Mouse (Mus musculus) embryonic facial prominence, embryonic 11.5 days (tissue): ENCODE measurements around the gene Tcam1. TPM values are rescaled to one million over a fixed set of nuclear protein-coding genes. Genes with fewer than 3 reads are reported as not detected.

ENCODE experiments used
- ATAC-seq: fragments of 200-750 bp; cut with Nextera tagmentation; replicated peaks from 2 replicates; pipeline ENCODE4 v1.8.0; 2017; ENCODE audit warnings: low read depth; ENCODE audit not compliant: insufficient number of reproducible peaks, low FRiP score, low TSS enrichment
- DNase-seq: peaks from one replicate; pipeline ENCODE4 v3.0.0-alpha.2; 2015; ENCODE audit warnings: low spot score
- H3K27ac ChIP-seq: fragments of 300-500 bp; sonication (generic); replicated peaks from 2 replicates; pipeline ENCODE4 v1.5.1; 2014; ENCODE audit warnings: mild to moderate bottlenecking, low read depth, low read length, control low read depth
- H3K27me3 ChIP-seq: fragments of 300-500 bp; sonication (generic); 2 replicates; pipeline ENCODE4 v1.6.1; 2014; ENCODE audit warnings: mild to moderate bottlenecking, low read length, moderate library complexity, mixed read lengths; ENCODE audit not compliant: control insufficient read depth, insufficient read depth
- H3K36me3 ChIP-seq: fragments of 300-500 bp; sonication (generic); replicated peaks from 2 replicates; pipeline ENCODE4 v1.6.1; 2014; ENCODE audit warnings: low read depth, mild to moderate bottlenecking, low read length, moderate library complexity, mixed read lengths; ENCODE audit not compliant: control insufficient read depth, insufficient read depth
- H3K4me1 ChIP-seq: fragments of 300-500 bp; sonication (generic); 2 replicates; pipeline ENCODE4 v1.6.1; 2014; ENCODE audit warnings: low read length, mixed read lengths; ENCODE audit not compliant: control insufficient read depth, insufficient read depth
- H3K4me2 ChIP-seq: fragments of 300-500 bp; sonication (generic); 2 replicates; pipeline ENCODE4 v1.6.1; 2014; ENCODE audit warnings: low read depth, mild to moderate bottlenecking, control low read depth, low read length, moderate library complexity
- H3K4me3 ChIP-seq: fragments of 300-500 bp; sonication (generic); 2 replicates; pipeline ENCODE4 v1.5.1; 2014; ENCODE audit warnings: low read depth, low read length, control low read depth
- H3K9ac ChIP-seq: fragments of 300-500 bp; sonication (generic); replicated peaks from 2 replicates; pipeline ENCODE4 v1.6.1; 2014; ENCODE audit warnings: mild to moderate bottlenecking, control low read depth, low read length
- H3K9me3 ChIP-seq: fragments of 300-500 bp; sonication (generic); replicated peaks from 2 replicates; pipeline ENCODE4 v1.6.1; 2016; ENCODE audit warnings: mild to moderate bottlenecking, low read length, inconsistent platforms, mixed read lengths; ENCODE audit not compliant: control insufficient read depth
- WGBS: fragments of 180-500 bp; shearing (Covaris S2); extraction: QIAGEN DNeasy Blood & Tissue Kit; methylation state at CpG from one replicate; pipeline ENCODE4 v1.1.7; 2014; 5-methylcytosine and 5-hydroxymethylcytosine counted together
- polyA plus RNA-seq: library from polyadenylated mRNA; unstranded; fragments of >200 nt; fragmentation: Nextera tagmentation; extraction: Ambion mirVana; gene quantifications from 2 replicates; pipeline ENCODE4 v1.2.1, GENCODE M21; 2014

Tcam1 gene
- polyA plus RNA-seq, 1 experiment from 2014 or later, result 0.13 TPM

GRCm38 (mm10) chr11:106308162-106308561 is 31.7 kb downstream of the Tcam1 start:
- ATAC-seq, result no peak
- H3K27me3 ChIP-seq, result no peaks in the 10 kb centered on the region
- no peaks in the 10 kb centered on the region for H3K9me3 ChIP-seq
- no peak overlapping the region for H3K4me2 ChIP-seq
- DNase-seq, result no peak
- 76% methylated on average over 11 of the region's 11 CpGs for WGBS
- no peak overlapping the region for H3K27ac ChIP-seq
- H3K36me3 ChIP-seq, result no peaks in the 10 kb centered on the region
- H3K4me1 ChIP-seq, result no peaks in the 10 kb centered on the region
- no peak overlapping the region for H3K4me3 ChIP-seq
- H3K9ac ChIP-seq, result no peak overlapping the region

- no peak overlapping the region for H3K27ac ChIP-seq
- H3K9me3 ChIP-seq, result no peaks in the 10 kb centered on the region
- no peak overlapping the region for H3K4me3 ChIP-seq
- DNase-seq, result no peak
- no peaks in the 10 kb centered on the region for H3K36me3 ChIP-seq
- peaks cover 6% of the 10 kb centered on the region; the same call in 1 of the 2 replicates for H3K4me1 ChIP-seq
- ATAC-seq, result no peak
- H3K4me2 ChIP-seq, result no peak overlapping the region
- H3K9ac ChIP-seq, result no peak overlapping the region
- H3K27me3 ChIP-seq, result no peaks in the 10 kb centered on the region
- WGBS, result 69% methylated on average over 5 of the region's 5 CpGs
Observed at GRCm38 (mm10) chr11:106310123-106310522, 33.7 kb downstream of the Tcam1 start.

GRCm38 (mm10) chr11:106313533-106313932 is 37.1 kb downstream of the Tcam1 start:
- ATAC-seq (no peak), DNase-seq (no peak)
- no peaks in the 10 kb centered on the region for H3K36me3 ChIP-seq
- H3K9me3 ChIP-seq, result no peaks in the 10 kb centered on the region
- H3K9ac ChIP-seq, result no peak overlapping the region
- H3K27ac ChIP-seq, result no peak overlapping the region
- 54% methylated on average over 5 of the region's 5 CpGs for WGBS
- no peak overlapping the region for H3K4me2 ChIP-seq
- no peak overlapping the region for H3K4me3 ChIP-seq
- H3K27me3 ChIP-seq, result no peaks in the 10 kb centered on the region
- H3K4me1 ChIP-seq, result peaks cover 6% of the 10 kb centered on the region; the same call in 1 of the 2 replicates

GRCm38 (mm10) chr11:106314333-106314812 is 37.9 kb downstream of the Tcam1 start, which contains the start of gene Cd79b:
Gene Cd79b (minus strand): TSS chr11:106314762.
- ATAC-seq (no peak), DNase-seq (no peak)
- H3K27me3 ChIP-seq, result no peaks in the 10 kb centered on the region
- no peak within 1 kb of the TSS for H3K27ac ChIP-seq
- WGBS, result 39% methylated on average over 9 of the region's 9 CpGs
- H3K4me3 ChIP-seq, result no peak within 1 kb of the TSS
- H3K36me3 ChIP-seq, result no peaks in the 10 kb centered on the region
- no peak within 1 kb of the TSS for H3K4me2 ChIP-seq
- no peaks in the 10 kb centered on the region for H3K9me3 ChIP-seq
- H3K9ac ChIP-seq, result no peak within 1 kb of the TSS
- peaks cover 6% of the 10 kb centered on the region; the same call in 1 of the 2 replicates for H3K4me1 ChIP-seq

GRCm38 (mm10) chr11:106316416-106316815 is 39.9 kb downstream of the Tcam1 start:
- H3K27ac ChIP-seq, result no peak overlapping the region

GRCm38 (mm10) chr11:106317801-106318200 is 41.3 kb downstream of the Tcam1 start:
- Histone ChIP-seq H3K4me1 (peaks cover 6% of the 10 kb centered on the region; the same call in 1 of the 2 replicates), H3K9ac (no peak overlapping the region), H3K27me3 (no peaks in the 10 kb centered on the region), H3K36me3 (no peaks in the 10 kb centered on the region), H3K4me3 (no peak overlapping the region), H3K4me2 (no peak overlapping the region), H3K27ac (no peak overlapping the region), H3K9me3 (no peaks in the 10 kb centered on the region)
- ATAC-seq, result no peak
- 87% methylated on average over 7 of the region's 7 CpGs for WGBS
- no peak for DNase-seq

More at GRCm38 (mm10) chr11:106316416-106316815, 39.9 kb downstream of the Tcam1 start:
- ATAC-seq (no peak), DNase-seq (peak; percentile 72)
- Histone ChIP-seq H3K36me3 (no peaks in the 10 kb centered on the region), H3K4me2 (no peak overlapping the region), H3K9ac (no peak overlapping the region), H3K4me1 (peaks cover 6% of the 10 kb centered on the region; the same call in 1 of the 2 replicates), H3K9me3 (no peaks in the 10 kb centered on the region), H3K27me3 (no peaks in the 10 kb centered on the region), H3K4me3 (no peak overlapping the region)
- WGBS, result 16% methylated on average over 1 of the region's 1 CpGs

GRCm38 (mm10) chr11:106318406-106319366 is 42.2 kb downstream of the Tcam1 start:
- Histone ChIP-seq H3K9ac (no peak overlapping the region), H3K9me3 (no peaks in the 10 kb centered on the region), H3K36me3 (no peaks in the 10 kb centered on the region), H3K27ac (no peak overlapping the region), H3K27me3 (no peaks in the 10 kb centered on the region), H3K4me2 (no peak overlapping the region), H3K4me3 (no peak overlapping the region), H3K4me1 (peaks cover 6% of the 10 kb centered on the region; the same call in 1 of the 2 replicates)
- no peak for ATAC-seq
- 70% methylated on average over 21 of the region's 21 CpGs for WGBS
- no peak for DNase-seq

- Histone ChIP-seq H3K27me3 (no peaks in the 10 kb centered on the region), H3K9me3 (no peaks in the 10 kb centered on the region), H3K4me3 (no peak overlapping the region), H3K9ac (no peak overlapping the region), H3K27ac (no peak overlapping the region), H3K4me2 (no peak overlapping the region), H3K4me1 (no peaks in the 10 kb centered on the region), H3K36me3 (no peaks in the 10 kb centered on the region)
- ATAC-seq, result no peak
- no peak for DNase-seq
- WGBS, result 58% methylated on average over 5 of the region's 5 CpGs
Observed at GRCm38 (mm10) chr11:106324858-106325257, 48.4 kb downstream of the Tcam1 start.
